Mouse (Mus musculus): Measurements from ENCODE around the gene Slc43a3. TPM values are rescaled to one million over a fixed set of nuclear protein-coding genes. Genes with fewer than 3 reads are reported as not detected.

Gene Slc43a3
- polyA plus RNA-seq, 1 experiment from 2014 or later = 36.6 TPM

DNA sequence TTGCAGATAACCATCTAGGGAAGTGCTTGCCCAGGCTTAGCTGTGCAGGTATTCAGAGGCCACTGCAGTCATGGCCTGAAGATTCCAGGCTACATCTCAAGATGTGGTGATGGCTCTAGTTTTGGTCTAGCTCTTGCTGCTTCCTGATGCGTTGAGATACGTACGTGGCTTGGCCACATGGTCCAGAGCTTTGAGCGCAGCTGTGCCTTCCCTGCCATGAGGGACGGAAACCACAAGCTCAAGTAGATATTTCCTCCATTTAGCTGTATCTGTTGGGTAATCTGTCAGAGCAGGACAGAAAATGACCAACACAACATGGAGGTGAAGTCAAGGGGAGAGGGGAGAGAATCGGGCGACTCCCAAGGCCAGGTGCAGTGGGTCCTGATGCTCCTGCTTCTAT lies 6.2 kb upstream of the Slc43a3 start:
- H3K27ac ChIP-seq (replicated peaks; ENCODE audit: low read depth, low read length) = no peak overlapping the region
- no peak overlapping the region for H3K4me3 ChIP-seq (ENCODE audit: low read depth, low read length)
- no peaks in the 10 kb centered on the region for H3K27me3 ChIP-seq (replicated peaks; ENCODE audit: control insufficient read depth, insufficient read depth, low read length)
- DNase-seq (ENCODE audit: low spot score) (no peak), ATAC-seq (ENCODE audit: low read depth) (no peak)
- no peaks in the 10 kb centered on the region for H3K36me3 ChIP-seq (ENCODE audit: control insufficient read depth, insufficient read depth, low read length)
- no peaks in the 10 kb centered on the region for H3K4me1 ChIP-seq (ENCODE audit: control insufficient read depth, insufficient read depth, low read length)
- no peak overlapping the region for H3K9ac ChIP-seq (ENCODE audit: low read depth, low read length)
- WGBS = 89% methylated on average over 7 of the region's 7 CpGs
- H3K9me3 ChIP-seq (ENCODE audit: control insufficient read depth, low read length) = no peaks in the 10 kb centered on the region
- H3K4me2 ChIP-seq (ENCODE audit: low read depth, low read length) = no peak overlapping the region

DNA sequence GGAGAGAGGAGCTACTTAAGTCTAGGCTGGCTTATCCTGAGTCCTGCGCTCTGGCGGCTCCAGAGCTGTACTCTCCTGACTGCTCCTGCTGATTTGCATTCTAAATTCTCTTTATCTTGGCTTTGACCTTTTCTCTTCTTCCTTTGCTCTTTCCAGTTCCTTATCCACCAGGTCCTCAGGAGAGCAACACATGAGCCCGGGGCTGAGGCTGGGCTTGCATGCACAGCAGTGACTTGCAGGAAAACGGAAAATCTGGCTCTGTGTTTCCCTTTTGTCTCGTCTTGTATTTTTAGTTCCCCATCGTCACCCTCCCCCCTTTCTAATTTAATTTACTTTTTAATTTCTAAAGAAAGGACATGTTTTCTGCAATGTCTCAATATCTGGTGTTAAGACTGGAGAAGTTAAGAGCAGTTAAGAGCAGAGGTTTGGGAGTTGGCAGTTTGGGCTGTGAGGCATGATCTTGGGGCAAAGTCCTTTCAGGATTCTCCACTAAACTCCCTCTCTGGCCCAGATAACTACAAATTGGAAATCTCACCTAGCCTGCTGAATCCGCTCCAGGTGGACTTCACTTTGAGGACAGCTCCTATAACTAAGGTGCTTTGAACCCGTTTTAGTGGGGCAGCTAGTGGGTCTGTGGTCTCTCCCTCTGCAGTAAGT lies 2.3 kb upstream of the Slc43a3 start:
- Histone ChIP-seq H3K9ac (ENCODE audit: low read depth, low read length) (no peak overlapping the region), H3K4me1 (ENCODE audit: control insufficient read depth, insufficient read depth, low read length) (peaks cover 15% of the 10 kb centered on the region; the same call in 1 of the 2 replicates), H3K27me3 (replicated peaks; ENCODE audit: control insufficient read depth, insufficient read depth, low read length) (no peaks in the 10 kb centered on the region), H3K36me3 (ENCODE audit: control insufficient read depth, insufficient read depth, low read length) (no peaks in the 10 kb centered on the region), H3K4me2 (ENCODE audit: low read depth, low read length) (no peak overlapping the region), H3K4me3 (ENCODE audit: low read depth, low read length) (no peak overlapping the region), H3K27ac (replicated peaks; ENCODE audit: low read depth, low read length) (no peak overlapping the region), H3K9me3 (ENCODE audit: control insufficient read depth, low read length) (no peaks in the 10 kb centered on the region)
- no peak for DNase-seq (ENCODE audit: low spot score)
- 66% methylated on average over 8 of the region's 8 CpGs for WGBS
- no peak for ATAC-seq (ENCODE audit: low read depth)

DNA sequence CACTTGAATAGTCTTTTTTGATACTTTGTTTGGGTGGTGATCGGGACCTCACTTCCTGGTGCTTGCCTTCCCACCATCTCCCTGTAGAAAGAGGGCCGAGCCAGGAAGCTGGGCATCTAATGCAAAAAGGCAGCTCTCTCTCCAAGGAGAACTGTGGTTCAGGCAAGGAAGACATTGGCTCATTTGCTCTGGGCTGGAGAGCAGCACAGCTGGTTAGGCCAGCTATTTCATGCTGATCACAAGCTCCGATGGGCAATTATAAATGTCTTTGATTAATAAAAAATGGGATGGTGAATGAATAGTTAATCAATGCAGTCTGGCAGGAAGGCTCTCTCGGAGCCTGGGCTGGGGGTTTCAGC lies 1.8 kb upstream of the Slc43a3 start:
- WGBS = 48% methylated on average over 4 of the region's 4 CpGs
- DNase-seq (ENCODE audit: low spot score) (no peak), ATAC-seq (ENCODE audit: low read depth) (no peak)
- H3K9ac ChIP-seq (ENCODE audit: low read depth, low read length) = no peak overlapping the region
- H3K4me1 ChIP-seq (ENCODE audit: control insufficient read depth, insufficient read depth, low read length) = peaks cover 15% of the 10 kb centered on the region; the same call in 1 of the 2 replicates
- H3K4me3 ChIP-seq (ENCODE audit: low read depth, low read length) = no peak overlapping the region
- H3K27me3 ChIP-seq (replicated peaks; ENCODE audit: control insufficient read depth, insufficient read depth, low read length) = no peaks in the 10 kb centered on the region
- H3K9me3 ChIP-seq (ENCODE audit: control insufficient read depth, low read length) = no peaks in the 10 kb centered on the region
- 0 out of 2 replicates have a peak, but pooled peaks cover under 1% of the 10 kb centered on the region for H3K36me3 ChIP-seq (ENCODE audit: control insufficient read depth, insufficient read depth, low read length)
- H3K27ac ChIP-seq (replicated peaks; ENCODE audit: low read depth, low read length) = no peak overlapping the region
- H3K4me2 ChIP-seq (ENCODE audit: low read depth, low read length) = no peak overlapping the region

DNA sequence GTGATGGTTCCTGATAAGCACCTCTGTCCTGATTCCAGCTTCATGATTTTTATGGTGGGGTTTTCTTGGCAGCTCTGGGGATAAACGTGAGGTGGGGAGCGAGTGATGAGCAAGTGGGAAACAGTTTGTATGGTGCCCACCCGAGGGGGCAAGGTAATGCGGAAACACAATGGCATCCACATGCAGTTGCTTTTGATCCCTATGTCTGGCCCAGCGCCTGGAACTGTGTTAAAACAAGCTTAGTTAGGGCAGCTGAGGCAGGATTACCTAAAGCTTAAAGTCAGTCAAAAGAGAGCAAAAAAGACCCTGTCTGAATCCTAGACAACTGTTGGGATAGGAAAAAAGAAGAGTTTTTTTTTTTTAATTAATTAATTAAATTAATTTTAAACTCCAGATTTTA lies 1.3 kb upstream of the Slc43a3 start:
- ATAC-seq (ENCODE audit: low read depth) (no peak), DNase-seq (ENCODE audit: low spot score) (no peak)
- Histone ChIP-seq H3K27me3 (replicated peaks; ENCODE audit: control insufficient read depth, insufficient read depth, low read length) (no peaks in the 10 kb centered on the region), H3K9ac (ENCODE audit: low read depth, low read length) (no peak overlapping the region), H3K27ac (replicated peaks; ENCODE audit: low read depth, low read length) (no peak overlapping the region), H3K36me3 (ENCODE audit: control insufficient read depth, insufficient read depth, low read length) (0 out of 2 replicates have a peak, but pooled peaks cover 3% of the 10 kb centered on the region), H3K9me3 (ENCODE audit: control insufficient read depth, low read length) (no peaks in the 10 kb centered on the region), H3K4me2 (ENCODE audit: low read depth, low read length) (no peak overlapping the region), H3K4me3 (ENCODE audit: low read depth, low read length) (no peak overlapping the region), H3K4me1 (ENCODE audit: control insufficient read depth, insufficient read depth, low read length) (peaks cover 15% of the 10 kb centered on the region; the same call in 1 of the 2 replicates)
- 76% methylated on average over 5 of the region's 5 CpGs for WGBS

DNA sequence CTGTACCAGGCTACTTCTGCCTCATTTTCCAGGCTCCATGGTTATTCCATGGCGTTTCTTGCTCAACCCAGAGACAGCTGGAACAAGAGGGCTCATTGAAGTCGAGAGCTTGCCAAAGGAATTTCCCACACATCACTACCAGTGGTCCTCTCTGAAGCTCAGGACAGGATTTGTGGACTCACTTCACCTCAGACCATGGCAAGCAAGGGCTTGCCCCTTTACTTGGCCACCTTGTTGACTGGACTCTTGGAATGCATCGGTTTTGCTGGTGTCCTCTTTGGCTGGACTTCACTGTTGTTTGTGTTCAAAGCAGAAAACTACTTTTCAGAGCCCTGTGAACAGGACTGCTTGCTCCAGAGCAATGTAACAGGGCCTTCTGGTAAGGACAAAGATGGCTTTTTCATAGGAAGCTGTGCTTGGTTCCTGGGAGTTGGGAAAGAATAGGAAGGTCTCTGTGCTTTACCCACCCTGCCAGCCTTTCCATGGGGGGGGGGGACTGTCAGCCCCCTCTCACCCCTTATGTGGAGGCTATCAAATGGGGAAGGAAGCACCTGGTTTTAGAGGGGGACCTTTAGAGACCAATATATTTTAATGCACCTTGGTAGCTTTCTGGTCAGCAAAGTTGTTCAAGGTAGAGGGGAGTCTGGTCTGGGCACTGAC lies 1.2 kb downstream of the Slc43a3 start:
- DNase-seq (ENCODE audit: low spot score) (peak; percentile 33), ATAC-seq (ENCODE audit: low read depth) (no peak)
- Histone ChIP-seq H3K9ac (ENCODE audit: low read depth, low read length) (peak overlapping the region; percentile 73; the same call in 1 of the 2 replicates), H3K27ac (replicated peaks; ENCODE audit: low read depth, low read length) (0 out of 2 replicates have a peak overlapping the region, but pooled peaks have one; percentile 15), H3K4me3 (ENCODE audit: low read depth, low read length) (peak overlapping the region; percentile 46), H3K36me3 (ENCODE audit: control insufficient read depth, insufficient read depth, low read length) (0 out of 2 replicates have a peak, but pooled peaks cover 11% of the 10 kb centered on the region), H3K27me3 (replicated peaks; ENCODE audit: control insufficient read depth, insufficient read depth, low read length) (no peaks in the 10 kb centered on the region), H3K4me1 (ENCODE audit: control insufficient read depth, insufficient read depth, low read length) (peaks cover 15% of the 10 kb centered on the region; the same call in 1 of the 2 replicates), H3K4me2 (ENCODE audit: low read depth, low read length) (peak overlapping the region; percentile 63), H3K9me3 (ENCODE audit: control insufficient read depth, low read length) (no peaks in the 10 kb centered on the region)
- 46% methylated on average over 3 of the region's 3 CpGs for WGBS

DNA sequence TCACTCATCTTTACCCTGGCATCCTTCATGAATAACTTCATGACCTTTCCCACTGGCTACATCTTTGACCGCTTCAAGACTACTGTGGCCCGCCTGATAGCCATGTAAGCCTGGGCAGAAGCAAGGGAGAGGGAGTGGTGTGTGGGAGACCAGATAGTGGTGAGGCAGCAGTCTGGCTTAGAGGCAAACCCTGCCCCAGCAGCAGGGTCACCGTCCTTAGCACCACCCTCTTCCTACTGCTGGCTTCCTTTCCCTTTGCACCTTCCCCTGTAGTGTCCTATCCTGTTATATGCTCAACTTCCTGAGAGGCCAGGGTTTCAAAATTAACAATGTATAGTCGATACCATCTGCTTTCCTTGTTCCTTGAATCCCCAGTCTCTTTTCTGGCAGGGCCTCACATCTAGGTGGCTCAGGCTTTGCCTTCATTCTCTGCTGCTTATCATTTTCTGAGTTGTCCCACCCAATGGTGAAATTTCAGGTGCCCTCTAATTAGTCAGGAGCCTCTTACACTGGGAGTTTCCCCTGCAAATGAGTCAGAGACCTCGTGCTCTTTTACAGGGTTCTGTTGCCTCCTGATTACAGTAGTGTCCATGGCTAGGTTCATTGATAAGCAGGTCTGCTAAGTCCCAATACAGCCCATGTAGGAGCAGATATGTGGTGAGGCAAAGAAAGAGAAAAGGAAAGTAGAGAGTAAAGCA lies 2.0 kb downstream of the Slc43a3 start:
- peak overlapping the region; percentile 46 for H3K4me3 ChIP-seq (ENCODE audit: low read depth, low read length)
- WGBS = 81% methylated on average over 5 of the region's 5 CpGs
- 0 out of 2 replicates have a peak, but pooled peaks cover 11% of the 10 kb centered on the region for H3K36me3 ChIP-seq (ENCODE audit: control insufficient read depth, insufficient read depth, low read length)
- ATAC-seq (ENCODE audit: low read depth) (no peak), DNase-seq (ENCODE audit: low spot score) (no peak)
- H3K4me1 ChIP-seq (ENCODE audit: control insufficient read depth, insufficient read depth, low read length) = peaks cover 15% of the 10 kb centered on the region; the same call in 1 of the 2 replicates
- H3K9me3 ChIP-seq (ENCODE audit: control insufficient read depth, low read length) = no peaks in the 10 kb centered on the region
- H3K27ac ChIP-seq (replicated peaks; ENCODE audit: low read depth, low read length) = no peak overlapping the region
- H3K4me2 ChIP-seq (ENCODE audit: low read depth, low read length) = peak overlapping the region; percentile 63
- H3K27me3 ChIP-seq (replicated peaks; ENCODE audit: control insufficient read depth, insufficient read depth, low read length) = no peaks in the 10 kb centered on the region
- peak overlapping the region; percentile 73; the same call in 1 of the 2 replicates for H3K9ac ChIP-seq (ENCODE audit: low read depth, low read length)

DNA sequence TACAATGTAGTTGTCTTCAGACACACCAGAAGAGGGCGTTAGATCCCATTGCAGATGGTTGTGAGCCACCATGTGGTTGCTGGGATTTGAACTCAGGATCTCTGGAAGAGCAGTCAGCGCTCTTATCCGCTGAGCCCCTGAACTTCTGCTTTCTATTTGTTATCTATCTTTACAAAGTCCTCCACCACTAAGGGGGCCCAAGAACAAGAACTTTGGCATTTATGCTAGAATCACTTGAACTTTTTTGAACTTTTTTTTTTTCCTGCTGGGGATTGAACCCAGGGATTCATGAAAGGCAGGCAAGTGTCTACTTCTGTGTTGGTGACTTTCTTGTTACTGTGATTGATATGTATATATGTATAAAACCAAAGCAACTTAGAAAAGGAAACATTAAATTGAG lies 2.9 kb downstream of the Slc43a3 start:
- ATAC-seq (ENCODE audit: low read depth) = no peak

DNA sequence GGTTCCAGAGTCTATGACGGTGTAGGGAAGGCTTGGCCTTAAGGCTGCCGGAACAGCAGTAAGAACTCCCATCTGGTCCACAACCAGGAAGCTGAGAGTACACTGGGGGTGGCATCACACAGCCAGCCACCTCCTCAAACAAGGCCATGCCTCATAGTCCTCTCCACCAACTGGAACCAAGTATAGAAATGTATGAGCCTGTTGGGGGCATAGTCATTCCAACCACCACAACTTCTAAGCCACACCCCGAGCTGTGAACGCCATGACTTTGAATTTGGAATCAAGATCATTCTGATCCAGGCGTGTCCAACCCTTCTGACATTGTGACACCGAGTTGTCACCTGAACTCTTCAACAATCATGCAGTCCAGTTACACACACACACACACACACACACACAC lies 3.3 kb downstream of the Slc43a3 start:
- Histone ChIP-seq H3K27me3 (replicated peaks; ENCODE audit: control insufficient read depth, insufficient read depth, low read length) (no peaks in the 10 kb centered on the region), H3K9ac (ENCODE audit: low read depth, low read length) (no peak overlapping the region), H3K4me1 (ENCODE audit: control insufficient read depth, insufficient read depth, low read length) (peaks cover 15% of the 10 kb centered on the region; the same call in 1 of the 2 replicates), H3K9me3 (ENCODE audit: control insufficient read depth, low read length) (no peaks in the 10 kb centered on the region), H3K4me3 (ENCODE audit: low read depth, low read length) (no peak overlapping the region), H3K36me3 (ENCODE audit: control insufficient read depth, insufficient read depth, low read length) (0 out of 2 replicates have a peak, but pooled peaks cover 11% of the 10 kb centered on the region), H3K27ac (replicated peaks; ENCODE audit: low read depth, low read length) (no peak overlapping the region), H3K4me2 (ENCODE audit: low read depth, low read length) (no peak overlapping the region)
- 97% methylated on average over 6 of the region's 6 CpGs for WGBS
- no peak for ATAC-seq (ENCODE audit: low read depth)
- DNase-seq (ENCODE audit: low spot score) = no peak

More for the DNA sequence above, 2.9 kb downstream of the Slc43a3 start:
- H3K4me1 ChIP-seq (ENCODE audit: control insufficient read depth, insufficient read depth, low read length) = peaks cover 15% of the 10 kb centered on the region; the same call in 1 of the 2 replicates
- no peak overlapping the region for H3K4me3 ChIP-seq (ENCODE audit: low read depth, low read length)
- H3K27me3 ChIP-seq (replicated peaks; ENCODE audit: control insufficient read depth, insufficient read depth, low read length) = no peaks in the 10 kb centered on the region
- no peaks in the 10 kb centered on the region for H3K9me3 ChIP-seq (ENCODE audit: control insufficient read depth, low read length)
- WGBS = 97% methylated on average over 3 of the region's 3 CpGs
- H3K9ac ChIP-seq (ENCODE audit: low read depth, low read length) = no peak overlapping the region
- no peak overlapping the region for H3K4me2 ChIP-seq (ENCODE audit: low read depth, low read length)
- H3K36me3 ChIP-seq (ENCODE audit: control insufficient read depth, insufficient read depth, low read length) = 0 out of 2 replicates have a peak, but pooled peaks cover 11% of the 10 kb centered on the region
- DNase-seq (ENCODE audit: low spot score) = no peak
- no peak overlapping the region for H3K27ac ChIP-seq (replicated peaks; ENCODE audit: low read depth, low read length)
